Mouse (Mus musculus): Measurements from ENCODE around the gene Il10rb. TPM values are rescaled to one million over a fixed set of nuclear protein-coding genes. Genes with fewer than 3 reads are reported as not detected.
A peak's percentile ranks its signal among the peaks of the same experiment; 100 is the strongest.
"Not testable (repeated sequence)": the region's sequence is repeated elsewhere in the genome, so short reads cannot be mapped to it uniquely, and the experiment has no call there.

Il10rb gene
- total RNA-seq, 4 experiments from 2014 or later: 281 to 305 (median 301) TPM

DNA sequence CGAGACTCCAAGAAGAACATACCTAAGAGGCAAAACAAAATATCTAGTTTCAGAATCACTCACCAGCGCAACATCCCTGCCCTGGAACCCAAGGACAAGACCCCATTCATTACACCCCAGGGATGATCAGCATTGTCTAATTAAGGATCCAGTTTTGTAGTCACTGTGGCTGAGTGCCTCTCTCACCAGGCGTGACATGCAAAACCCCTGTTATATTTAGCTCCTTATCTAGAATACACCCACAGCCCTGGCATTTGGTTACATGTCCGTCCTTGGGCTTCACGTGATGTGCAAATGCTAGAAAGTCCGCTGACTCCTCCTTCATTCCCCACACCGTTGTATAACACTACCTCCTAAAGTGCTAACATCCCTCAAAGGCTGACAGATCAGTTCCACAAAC, 11.0 kb downstream of the Il10rb start:
- peak; percentile 60 for DNase-seq

DNA sequence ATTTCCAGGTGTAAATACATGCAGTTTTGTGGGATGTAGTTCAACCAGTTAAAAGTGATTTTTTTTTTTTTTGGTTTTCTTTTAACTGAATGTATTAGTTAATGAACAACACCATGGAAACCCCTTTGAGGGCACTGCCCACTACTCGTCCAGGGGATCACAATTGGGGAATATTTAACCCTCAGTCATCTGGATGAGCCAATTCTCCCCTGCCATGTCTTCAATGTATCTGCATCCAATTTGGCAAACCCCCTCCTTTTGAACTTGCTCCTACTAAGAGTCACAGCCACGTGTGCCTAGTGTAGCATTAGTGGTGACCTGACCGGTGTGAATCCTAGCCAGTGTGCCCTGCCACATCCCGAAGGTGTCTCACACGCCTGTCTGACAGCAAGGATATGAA, 12.6 kb downstream of the Il10rb start:
- no peak for DNase-seq

DNA sequence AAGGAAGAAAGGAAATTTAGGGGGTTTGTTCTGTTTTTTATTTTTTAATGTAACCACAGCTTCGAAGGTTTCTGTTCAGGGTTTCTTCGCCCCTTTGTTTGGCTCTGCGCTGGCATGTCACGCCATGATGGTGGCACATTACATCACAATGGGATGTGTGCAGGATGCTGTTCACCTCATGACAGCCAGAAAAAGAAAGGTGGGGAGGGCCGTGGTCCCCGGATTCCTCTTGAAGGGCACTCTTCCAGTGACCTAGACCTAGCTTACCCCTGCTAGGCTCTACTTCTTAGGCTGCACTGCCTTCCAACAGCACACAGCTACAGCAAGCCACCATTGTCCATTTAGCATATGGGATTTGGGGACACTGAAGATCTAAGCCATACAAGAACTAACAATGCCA, 19.9 kb downstream of the Il10rb start:
- DNase-seq: no peak

DNA sequence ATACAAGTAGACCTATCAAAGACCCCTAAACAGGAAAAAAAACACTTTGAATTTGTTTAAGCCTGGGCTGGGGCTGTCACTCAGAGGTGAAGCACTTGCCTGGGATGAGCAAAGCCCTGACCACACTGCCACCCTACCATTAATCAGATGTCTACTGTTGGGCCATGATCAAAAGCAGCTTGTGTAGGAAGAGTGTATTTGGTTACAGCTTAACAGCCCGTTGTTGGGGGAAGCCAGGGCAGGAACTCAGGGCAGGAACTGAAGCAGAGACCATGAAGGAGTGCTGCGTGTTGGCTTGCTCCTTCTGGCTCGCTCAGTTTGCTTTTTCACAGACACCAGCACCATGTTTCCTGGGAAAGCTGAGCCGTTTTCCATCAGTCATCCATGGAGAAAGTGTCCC, 20.6 kb downstream of the Il10rb start:
- no peak for DNase-seq

DNA sequence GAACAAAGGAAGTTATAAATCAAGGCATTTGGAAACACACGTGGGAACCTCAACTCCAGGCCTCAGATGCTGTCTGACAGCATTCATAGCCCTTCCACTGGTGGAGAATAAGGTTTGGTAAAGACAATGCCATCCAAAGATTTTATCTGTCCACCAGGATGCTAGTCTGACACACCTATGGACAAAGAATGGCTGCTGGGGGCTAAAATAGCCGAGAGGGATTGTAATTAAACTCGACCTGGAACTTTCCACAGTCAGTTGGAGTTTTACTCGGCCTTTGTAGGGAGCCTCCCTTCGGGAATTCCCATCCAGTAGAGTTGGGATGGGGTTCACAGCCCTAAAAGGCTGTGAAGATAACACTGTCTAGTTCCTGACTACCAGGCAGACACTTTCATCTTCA, 21.5 kb downstream of the Il10rb start:
- DNase-seq: no peak

DNA sequence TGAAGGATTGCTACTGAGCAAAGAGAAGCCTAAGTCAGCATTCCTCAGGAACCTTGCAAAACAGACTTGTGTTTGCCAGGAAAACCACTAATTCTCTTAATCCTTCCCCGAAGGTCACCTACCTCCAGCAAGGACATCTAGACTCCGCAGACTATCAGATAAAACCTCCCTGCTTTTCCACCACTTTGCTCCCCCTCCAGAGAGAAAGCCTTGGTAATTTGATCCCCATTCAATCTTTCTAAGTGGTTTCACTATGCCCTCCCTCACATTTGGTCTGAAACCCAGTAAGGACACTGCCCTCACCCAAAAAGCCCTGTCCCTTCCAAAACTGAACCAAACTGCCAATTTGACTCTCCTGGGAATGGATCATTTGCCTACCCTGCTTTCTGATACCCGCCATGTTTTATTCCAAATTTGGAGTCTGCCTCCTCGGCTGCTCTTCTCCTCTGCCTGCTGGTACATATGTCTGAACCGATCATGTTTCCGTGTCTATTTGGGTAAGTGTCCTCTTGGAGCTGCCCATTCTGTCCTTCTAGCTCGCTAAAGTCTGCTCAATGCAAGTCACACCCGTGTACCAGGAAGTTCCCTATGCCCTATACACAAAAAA, 22.4 kb downstream of the Il10rb start:
- peak; percentile 68 for DNase-seq

DNA sequence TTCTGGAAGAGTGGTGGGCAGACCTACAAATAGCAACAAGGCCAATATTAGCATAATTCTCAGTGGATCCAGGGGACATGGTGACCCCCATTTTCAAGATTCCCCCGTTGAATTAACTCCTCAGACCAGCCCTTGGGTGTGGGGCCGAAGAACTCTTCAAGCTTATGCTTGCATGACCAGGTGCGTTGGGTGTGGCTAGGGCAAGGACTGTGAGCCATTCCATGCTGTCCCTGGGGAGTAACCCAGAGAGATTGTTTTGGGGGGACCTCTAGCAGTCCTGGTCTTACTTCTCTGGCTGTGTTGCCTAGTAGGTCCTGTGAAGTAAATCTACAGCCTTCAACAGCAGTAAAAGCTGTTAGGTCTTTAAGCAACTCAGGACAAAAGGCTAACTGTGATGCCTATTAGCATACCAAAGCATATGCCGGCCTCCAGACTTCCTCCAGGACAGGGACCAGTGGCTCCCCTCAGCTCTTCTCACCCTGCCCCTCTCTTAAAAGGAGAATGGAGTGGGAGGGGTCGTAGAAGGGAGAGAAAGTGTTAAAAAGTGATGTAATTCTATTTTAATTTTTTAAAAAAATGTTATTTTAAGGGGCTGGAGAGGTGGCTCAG, 26.9 kb downstream of the Il10rb start:
- DNase-seq: no peak

DNA sequence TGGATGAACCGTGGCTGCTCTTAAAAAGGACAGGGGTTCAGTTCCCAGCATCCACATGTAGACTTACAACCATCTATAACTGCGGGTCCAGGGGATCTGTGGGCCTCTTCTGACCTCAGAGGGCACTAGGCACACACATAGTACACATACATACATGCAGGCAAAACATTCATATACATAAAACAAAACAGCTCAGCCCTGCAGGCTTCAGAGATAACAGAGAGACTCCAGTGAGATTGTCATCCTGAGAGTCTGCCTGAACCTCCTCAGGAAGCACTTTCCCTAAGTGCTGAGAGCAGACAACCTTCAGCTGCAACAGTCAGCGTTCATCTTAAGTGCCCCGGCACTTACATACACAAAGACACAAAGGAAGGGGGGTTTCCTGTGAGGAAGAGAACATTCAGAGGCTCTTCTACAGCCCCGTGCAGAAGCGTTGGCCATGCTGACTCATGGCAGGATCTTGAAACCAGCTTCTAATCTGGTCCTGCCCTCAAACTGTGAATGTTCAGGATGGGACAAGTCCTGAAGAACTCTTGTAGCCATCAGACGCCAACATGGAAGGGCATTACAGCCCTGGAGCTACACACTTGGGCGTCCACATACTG, 27.5 kb downstream of the Il10rb start:
- DNase-seq: no peak

DNA sequence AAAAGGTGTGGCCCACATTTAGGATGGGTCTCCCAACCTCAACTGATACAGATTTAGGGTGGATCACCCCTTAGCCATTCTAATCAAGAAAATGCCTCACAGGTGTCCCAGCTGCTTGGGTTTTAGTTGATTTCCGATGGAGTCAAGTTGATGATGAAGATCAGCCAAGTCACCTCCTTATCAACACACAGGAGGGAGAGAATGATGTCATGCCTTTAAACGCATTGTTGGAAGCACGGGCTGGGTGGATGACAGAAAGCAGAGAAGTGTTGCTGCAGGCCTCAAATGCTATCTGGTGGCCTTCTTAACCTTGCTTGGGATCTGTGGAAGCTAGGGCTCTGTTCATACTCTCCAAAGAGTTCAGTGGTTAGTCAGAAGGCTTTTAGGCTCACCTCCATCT, 28.2 kb downstream of the Il10rb start:
- no peak for DNase-seq

DNA sequence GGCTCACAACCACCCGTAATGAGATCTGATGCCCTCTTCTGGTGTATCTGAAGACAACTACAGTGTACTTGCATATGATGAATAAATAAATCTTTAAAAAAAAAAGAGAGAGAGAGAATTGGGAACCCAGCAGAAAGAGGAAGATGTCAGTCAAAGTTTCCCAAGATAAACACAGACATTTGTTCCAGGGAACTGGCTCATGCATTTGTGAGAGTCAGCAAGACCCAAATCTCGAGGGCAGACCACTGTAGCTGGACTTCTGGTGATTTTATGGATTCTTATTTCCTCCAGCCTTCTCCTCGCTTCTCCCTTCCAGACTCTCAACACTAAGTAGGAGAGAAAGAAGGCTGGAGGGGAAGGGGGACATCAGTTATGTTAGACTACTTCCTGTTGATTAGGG, 32.1 kb downstream of the Il10rb start:
- DNase-seq: no peak

DNA sequence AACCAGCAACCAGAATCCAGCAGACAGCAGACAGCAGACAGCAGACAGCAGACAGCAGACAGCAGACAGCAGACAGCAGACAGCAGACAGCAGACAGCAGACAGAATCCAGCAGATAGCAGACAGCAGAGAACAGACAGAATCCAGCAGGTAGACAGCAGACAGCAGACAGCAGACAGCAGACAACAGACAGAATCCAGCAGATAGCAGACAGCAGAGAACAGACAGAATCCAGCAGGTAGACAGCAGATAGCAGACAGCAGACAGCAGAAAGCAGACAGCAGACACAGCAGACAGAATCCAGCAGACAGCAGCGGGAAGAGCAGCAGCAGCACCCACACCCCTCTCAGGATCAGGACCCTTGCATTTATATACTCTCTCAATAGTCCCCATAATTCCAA, 32.6 kb downstream of the Il10rb start:
- DNase-seq: not testable (repeated sequence)

DNA sequence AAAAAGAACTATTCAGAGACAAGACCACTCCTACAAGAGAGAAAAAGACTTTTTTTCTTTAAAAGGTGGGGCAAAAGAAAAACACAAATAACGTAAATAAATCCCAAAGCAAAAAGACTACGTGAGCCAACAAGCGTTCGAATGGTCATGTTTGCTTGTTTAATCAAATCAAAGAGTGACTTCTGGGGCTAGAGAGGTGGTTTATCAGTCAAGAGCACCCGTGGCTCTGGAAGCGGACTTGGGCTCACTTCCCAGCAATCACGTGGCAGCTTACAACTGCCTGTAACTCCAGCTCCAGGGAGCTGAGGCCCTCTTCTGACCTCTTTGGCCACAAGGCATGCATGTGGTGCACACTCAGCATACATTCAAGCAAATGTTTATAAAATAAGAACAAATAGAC, 35.4 kb downstream of the Il10rb start:
- DNase-seq: peak; percentile 70

DNA sequence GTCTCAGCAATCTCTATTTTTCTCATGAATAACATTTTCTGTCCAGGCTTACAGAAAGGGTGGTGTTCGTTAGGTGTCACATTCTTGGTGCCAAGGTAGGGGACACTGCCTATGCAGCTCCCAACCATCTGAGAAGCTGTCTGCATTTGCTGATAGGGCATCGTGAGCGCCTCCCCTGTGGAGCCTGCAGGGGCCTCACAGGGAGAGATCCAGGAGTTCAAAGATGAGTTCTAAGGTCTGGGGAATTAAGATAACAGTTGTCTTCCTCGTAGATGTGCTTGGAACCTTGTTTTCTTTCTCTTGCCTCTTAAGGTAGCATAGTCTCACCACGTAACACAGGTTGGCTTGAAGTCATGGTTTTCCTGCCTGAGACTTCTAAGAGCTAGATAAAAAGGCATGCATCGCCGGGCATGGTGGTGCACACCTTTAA, 35.9 kb downstream of the Il10rb start:
- DNase-seq: no peak

DNA sequence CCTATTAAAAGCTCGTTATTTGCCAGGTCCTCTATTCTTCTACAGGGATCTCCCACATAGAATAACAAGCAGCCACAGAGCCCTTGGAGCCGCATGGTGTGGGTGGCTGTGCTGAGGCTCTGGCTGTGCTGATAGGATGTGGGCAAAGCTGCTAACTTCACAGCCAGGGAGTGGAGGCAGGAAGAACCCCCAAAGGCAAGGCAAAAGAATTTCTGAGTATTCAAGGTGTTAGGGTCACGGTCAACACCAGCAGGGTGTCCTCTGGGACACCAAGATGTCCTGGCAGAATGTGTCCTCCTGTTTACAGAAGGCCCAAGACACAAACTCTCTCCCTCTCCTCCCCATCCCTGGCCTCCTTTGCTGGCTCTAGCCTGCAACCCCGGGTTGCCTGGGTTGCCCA, 36.5 kb downstream of the Il10rb start:
- no peak for DNase-seq

DNA sequence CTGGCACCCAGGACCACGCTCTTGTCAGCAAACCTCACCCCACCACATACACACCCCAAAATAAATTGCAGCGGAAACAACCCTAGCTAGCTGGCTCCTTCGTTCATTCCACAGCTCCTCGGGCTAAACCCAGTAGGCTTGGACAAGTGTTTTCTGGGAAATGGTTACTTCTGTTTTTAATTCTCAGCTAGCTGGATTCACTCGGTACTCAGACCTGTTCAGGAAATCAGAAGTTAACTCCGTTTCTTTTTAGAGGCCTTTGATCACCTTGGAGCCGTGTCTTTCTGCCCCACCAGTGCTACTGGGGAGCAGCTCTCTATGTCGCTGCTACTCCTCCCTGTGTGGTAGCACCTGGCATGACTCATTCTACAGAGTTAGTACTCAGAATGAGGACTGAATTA, 37.2 kb downstream of the Il10rb start:
- no peak for DNase-seq

DNA sequence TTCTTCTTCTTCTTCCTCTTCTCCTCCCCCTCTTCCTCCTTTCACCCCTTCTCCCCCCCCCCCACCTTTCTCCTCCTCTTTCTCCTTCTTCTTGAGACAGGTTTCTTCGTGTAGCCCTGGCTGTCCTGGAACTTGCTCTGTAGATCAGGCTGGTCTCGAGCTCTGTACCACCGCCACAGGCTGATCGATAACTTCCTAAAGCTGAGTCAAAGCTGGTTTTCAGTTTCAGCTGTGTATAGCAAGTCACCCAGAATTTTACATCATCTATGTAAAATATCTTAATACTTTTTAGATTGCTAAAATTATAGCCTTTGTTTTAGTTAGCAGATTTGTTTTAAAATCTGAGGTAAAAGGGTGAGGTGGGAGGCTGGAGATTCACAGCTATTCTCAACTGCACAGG, 38.9 kb downstream of the Il10rb start:
- no peak for DNase-seq

DNA sequence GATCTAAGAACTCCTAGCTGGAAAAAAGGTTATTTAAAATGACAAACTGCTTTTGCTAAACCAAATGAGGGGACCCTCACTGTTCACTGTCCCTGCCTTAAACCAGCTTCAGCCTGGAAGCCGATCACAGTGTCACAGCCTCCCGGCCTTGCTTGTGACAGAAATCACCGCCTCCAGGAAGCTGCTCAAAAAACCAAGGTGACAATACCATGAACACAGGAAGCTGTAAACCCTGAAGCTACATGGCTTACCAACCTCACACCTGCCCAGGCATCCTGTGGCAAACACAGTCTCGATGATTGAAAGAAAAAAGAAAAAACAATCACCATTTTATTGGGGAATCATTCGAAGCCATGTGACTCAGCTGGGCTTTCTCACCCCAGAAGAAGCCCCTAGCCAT, 39.6 kb downstream of the Il10rb start:
- DNase-seq: no peak

DNA sequence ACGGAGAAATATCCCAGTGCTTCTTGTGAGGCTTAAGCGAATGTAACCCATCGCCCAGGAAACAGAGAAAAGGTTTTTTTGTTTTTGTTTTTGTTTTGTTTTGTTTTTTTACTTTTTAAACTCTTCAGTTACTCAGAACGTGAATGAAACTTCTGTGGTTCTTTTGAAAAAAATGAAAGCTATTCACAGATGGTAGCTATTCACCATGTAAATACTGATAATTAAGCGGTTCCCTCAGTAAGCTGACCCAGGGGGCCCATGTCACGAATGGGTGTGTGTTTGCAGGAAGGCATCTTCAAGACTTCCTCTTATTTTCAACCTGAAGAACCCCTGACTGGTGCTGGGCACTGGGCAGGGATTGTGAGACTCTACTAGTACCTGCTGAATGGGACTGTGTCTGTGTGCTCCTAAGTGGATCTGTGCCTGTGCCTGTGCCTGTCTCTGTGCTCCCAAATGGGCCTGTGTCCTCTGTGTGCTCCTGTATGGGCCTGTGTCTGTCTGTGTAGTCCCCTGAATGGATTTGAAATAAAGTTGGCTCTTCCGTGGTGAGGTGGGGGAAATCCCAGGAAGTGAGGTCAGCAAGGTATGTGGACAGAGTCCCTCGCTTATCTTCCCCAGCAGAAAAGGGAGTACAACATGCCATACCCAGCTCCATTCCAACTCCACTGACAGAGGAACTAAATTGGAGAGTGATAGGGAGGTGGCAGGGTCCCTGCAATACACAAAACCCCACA, 41.0 kb downstream of the Il10rb start:
- DNase-seq: no peak

DNA sequence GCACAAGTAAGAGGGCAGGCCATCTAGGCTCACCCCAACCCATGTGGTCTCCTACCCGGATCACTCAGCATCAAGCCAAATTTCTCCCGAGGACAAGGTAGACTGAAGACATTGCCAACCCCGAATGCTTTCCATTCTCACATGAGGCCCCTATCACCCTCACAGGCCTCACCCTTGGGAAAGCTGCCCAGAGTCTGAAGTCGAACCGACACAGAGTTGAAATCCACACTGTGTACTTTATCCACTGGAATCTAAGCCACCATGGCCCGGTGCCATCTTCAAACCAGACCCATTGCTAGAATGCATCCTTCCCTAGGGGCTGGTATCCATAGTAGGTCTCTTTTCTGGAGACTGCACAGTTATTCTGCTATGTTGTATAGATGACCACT, 41.5 kb downstream of the Il10rb start:
- no peak for DNase-seq

DNA sequence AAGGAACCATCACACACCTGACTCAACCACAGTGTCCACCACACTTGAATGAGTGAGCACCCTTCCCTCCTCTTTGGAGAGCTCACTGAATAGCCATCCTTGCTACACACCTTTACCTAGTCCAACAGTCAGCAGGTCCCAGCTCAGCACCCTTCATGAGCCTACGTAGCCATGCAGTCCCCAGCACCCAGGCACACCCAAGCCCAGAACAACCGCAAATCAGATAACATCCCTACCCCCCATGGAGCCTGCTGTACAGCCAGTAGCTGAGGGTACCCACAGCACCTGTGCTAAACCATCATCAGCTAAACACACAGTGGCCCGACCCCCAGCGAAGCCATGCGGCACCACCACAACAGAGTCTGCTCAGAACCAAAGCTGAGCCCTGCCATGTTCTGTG, 42.1 kb downstream of the Il10rb start:
- DNase-seq: no peak

DNA sequence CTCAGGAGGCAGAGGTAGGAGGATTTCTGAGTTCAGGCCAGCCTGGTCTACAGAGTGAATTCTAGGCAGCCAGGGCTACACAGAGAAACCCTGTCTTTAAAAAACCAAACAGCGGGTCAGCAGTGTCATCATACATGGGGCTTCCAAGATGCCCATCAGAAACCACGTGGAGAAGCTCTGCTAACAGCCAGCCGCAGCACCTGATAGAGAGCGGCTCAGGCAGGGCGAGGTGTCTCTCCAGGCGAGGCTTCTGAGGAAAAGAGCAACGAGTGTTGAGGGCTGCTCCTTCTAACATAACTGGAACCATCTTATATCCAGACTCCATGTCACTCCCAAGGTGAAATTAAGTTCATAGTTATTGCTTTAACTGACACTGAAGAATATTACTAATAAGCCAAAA, 42.9 kb downstream of the Il10rb start:
- DNase-seq: no peak

DNA sequence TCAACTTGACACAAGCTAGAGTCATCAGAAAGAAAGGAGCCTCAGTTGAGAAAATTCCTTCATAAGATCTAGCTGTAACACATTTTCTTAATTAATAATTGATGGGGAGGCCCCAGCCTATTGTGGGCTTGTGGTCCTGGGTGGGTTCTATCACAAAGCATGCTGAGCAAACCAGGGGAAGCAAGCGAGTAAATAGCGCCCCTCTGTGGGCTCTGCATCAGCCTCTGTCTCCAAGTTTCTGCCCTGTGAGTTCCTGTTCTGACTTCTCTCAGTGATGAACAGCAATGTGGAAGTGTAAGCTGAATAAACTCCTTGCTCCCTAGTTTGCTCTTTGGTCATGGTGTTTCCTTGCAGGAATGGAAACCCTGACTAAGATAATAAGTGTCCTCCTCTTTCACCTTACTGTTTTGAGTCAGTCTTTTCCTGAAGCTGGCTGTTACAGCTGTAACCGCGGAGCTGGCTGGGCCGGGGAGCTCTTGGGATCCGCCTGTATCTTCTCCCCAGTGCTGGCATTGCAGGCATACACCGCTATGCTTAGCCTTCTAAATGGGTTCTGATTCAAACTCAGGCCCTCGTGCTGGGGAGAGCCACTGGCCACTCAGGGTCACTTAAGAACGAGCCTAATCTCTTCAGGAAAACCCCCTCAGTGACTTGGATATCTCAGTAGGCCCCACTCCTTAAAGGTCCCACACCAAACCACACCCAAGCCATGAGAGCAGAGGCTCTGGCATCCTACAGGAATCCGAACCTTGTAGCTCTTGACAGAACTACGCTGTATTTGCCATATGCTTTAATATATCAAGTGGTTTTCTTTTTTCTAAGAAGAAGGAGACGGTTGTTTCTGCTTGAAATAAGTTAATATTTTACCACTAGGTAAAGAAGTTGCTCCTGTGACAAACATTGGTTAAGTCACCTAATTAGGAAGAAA, 44.4 kb downstream of the Il10rb start:
- DNase-seq: no peak

DNA sequence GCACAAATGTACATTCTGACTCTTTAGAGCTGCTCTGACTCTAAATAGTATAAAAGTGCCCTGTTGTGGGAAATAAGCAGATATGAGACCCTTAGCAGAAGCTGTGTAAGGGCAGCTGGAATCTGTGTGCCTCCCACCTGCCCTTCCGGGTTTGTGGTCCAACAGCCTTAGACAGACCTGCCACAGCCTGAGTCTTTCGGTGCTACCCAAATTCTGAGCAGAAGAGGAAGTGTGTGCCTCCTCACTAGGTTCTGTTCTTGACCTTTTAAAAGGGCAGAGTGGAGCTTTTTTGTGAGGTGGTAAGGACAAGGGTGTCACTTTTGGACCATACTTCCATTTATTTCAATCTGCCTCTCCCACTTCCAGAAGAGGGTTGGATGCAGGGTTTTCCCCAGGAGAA, 46.0 kb downstream of the Il10rb start:
- no peak for DNase-seq

Measured in adrenal gland, adult 8-10 months (tissue).